Mouse (Mus musculus): Measurements from ENCODE around the gene Tmem164. TPM values are rescaled to one million over a fixed set of nuclear protein-coding genes. Genes with fewer than 3 reads are reported as not detected.

The Tmem164 gene
- polyA plus RNA-seq, 1 experiment from 2014 or later, result 57.0 TPM

MicroRNA genes within 50 kb of the gene (microRNA counts, 519-probe panel; counts per million panel counts)
- 5,326 counts per million, percentile 86 among the panel's probes with 10 or more counts for microRNA mmu-miR-652

Small RNA genes within 50 kb of the gene (microRNA-seq; reads per million reads assigned to microRNA genes)
- 6,937 reads per million, percentile 94 among the genes with 10 or more reads in this experiment for gene Mir652

Measured in neural tube, embryonic 12.5 days (tissue).